Mouse (Mus musculus) midbrain, embryonic 15.5 days (tissue): Measurements from ENCODE around the gene Mapk8ip2. TPM values are rescaled to one million over a fixed set of nuclear protein-coding genes. Genes with fewer than 3 reads are reported as not detected.
"Not testable (repeated sequence)": the region's sequence is repeated elsewhere in the genome, so short reads cannot be mapped to it uniquely, and the experiment has no call there.

Experiments used
- ATAC-seq: fragments of 200-750 bp; cut with Nextera tagmentation; replicated peaks from 2 replicates; pipeline ENCODE4 v1.8.0; 2017; ENCODE audit warnings: moderate TSS enrichment
- H3K27ac ChIP-seq: fragments of 300-500 bp; sonication (generic); 2 replicates; pipeline ENCODE4 v1.5.1; 2015; ENCODE audit warnings: mild to moderate bottlenecking, inconsistent platforms
- H3K27me3 ChIP-seq: fragments of 300-500 bp; sonication (generic); replicated peaks from 2 replicates; pipeline ENCODE4 v1.6.1; 2015; ENCODE audit warnings: inconsistent platforms
- H3K36me3 ChIP-seq: fragments of 300-500 bp; sonication (generic); replicated peaks from 2 replicates; pipeline ENCODE4 v1.6.1; 2015; ENCODE audit warnings: inconsistent platforms
- H3K4me1 ChIP-seq: fragments of 300-500 bp; sonication (generic); 2 replicates; pipeline ENCODE4 v1.6.1; 2015; ENCODE audit warnings: inconsistent platforms
- H3K4me2 ChIP-seq: fragments of 300-500 bp; sonication (generic); 2 replicates; pipeline ENCODE4 v1.6.1; 2015; ENCODE audit warnings: inconsistent platforms, mild to moderate bottlenecking, moderate library complexity
- H3K4me3 ChIP-seq: fragments of 300-500 bp; sonication (generic); 2 replicates; pipeline ENCODE4 v1.5.1; 2015; ENCODE audit warnings: mild to moderate bottlenecking, inconsistent platforms
- H3K9ac ChIP-seq: fragments of 300-500 bp; sonication (generic); 2 replicates; pipeline ENCODE4 v1.6.1; 2015; ENCODE audit warnings: mild to moderate bottlenecking, inconsistent platforms
- H3K9me3 ChIP-seq: fragments of 300-500 bp; sonication (generic); 2 replicates; pipeline ENCODE4 v1.6.1; 2016; ENCODE audit warnings: inconsistent platforms
- WGBS: fragments of 180-500 bp; shearing (Covaris S2); methylation state at CpG from one replicate; pipeline ENCODE4 v1.1.7; 2015; ENCODE audit warnings: mixed read lengths; 5-methylcytosine and 5-hydroxymethylcytosine counted together
- polyA plus RNA-seq: library from polyadenylated mRNA; unstranded; fragments of >200 nt; fragmentation: Nextera tagmentation; extraction: Ambion mirVana; gene quantifications from 2 replicates; pipeline ENCODE4 v1.2.1, GENCODE M21; 2015

Gene Mapk8ip2
- polyA plus RNA-seq, 1 experiment from 2014 or later: 88.5 TPM

- H3K4me2 ChIP-seq: peak within 1 kb of the TSS; percentile 97
- peaks cover 13% of the 10 kb centered on the region for H3K36me3 ChIP-seq
- H3K4me1 ChIP-seq: peaks cover 22% of the 10 kb centered on the region
- peak within 1 kb of the TSS; percentile 84 for H3K4me3 ChIP-seq
- H3K9me3 ChIP-seq: no peaks in the 10 kb centered on the region
- H3K27me3 ChIP-seq: no peaks in the 10 kb centered on the region
- ATAC-seq: peak; percentile 96
- WGBS: under 1% methylated on average over 70 of the region's 70 CpGs
- H3K27ac ChIP-seq: peak within 1 kb of the TSS; percentile 97
- H3K9ac ChIP-seq: peak within 1 kb of the TSS; percentile 78
Measured at GRCm38 (mm10) chr15:89429352-89430221, 24.1 kb upstream of the Mapk8ip2 start, which contains the start of the genes C730034F03Rik, Gm44502 and Chkb. C730034F03Rik (plus strand) TSS chr15:89429589. Gm44502 (minus strand) TSS chr15:89429696. Chkb (minus strand) TSS chr15:89429908.

GRCm38 (mm10) chr15:89430341-89430740, 23.4 kb upstream of the Mapk8ip2 start:
- H3K9ac ChIP-seq: peak overlapping the region; percentile 78
- H3K27ac ChIP-seq: peak overlapping the region; percentile 97
- peak overlapping the region; percentile 97 for H3K4me2 ChIP-seq
- H3K27me3 ChIP-seq: no peaks in the 10 kb centered on the region
- H3K4me1 ChIP-seq: peaks cover 22% of the 10 kb centered on the region
- peak overlapping the region; percentile 84 for H3K4me3 ChIP-seq
- H3K36me3 ChIP-seq: peaks cover 13% of the 10 kb centered on the region
- 49% methylated on average over 6 of the region's 6 CpGs for WGBS
- no peaks in the 10 kb centered on the region for H3K9me3 ChIP-seq
- no peak for ATAC-seq

DNA sequence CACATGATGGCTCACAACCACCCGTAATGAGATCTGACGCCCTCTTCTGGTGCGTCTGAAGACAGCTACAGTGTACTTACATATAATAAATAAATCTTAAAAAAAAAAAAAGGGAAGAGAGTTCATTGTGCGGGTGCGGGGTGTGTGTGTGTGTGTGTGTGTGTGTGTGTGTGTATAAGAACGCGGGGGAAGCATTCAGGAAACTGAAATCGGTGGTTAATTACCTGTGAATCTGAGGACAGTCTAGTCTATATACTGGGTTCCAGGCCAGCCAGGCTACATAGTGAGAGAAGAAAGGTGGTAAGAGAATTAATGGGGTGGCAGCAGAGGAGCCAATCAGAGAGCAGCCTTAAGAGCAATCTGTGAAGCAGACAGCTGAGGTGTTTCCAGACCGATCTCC, 22.9 kb upstream of the Mapk8ip2 start:
- Histone ChIP-seq H3K4me1 (peaks cover 22% of the 10 kb centered on the region), H3K4me2 (peak overlapping the region; percentile 97), H3K36me3 (peaks cover 11% of the 10 kb centered on the region)
- not testable (repeated sequence) for H3K27ac ChIP-seq, H3K9ac ChIP-seq, H3K9me3 ChIP-seq, H3K4me3 ChIP-seq, H3K27me3 ChIP-seq, ATAC-seq
- WGBS: 78% methylated on average over 9 of the region's 9 CpGs

- Histone ChIP-seq H3K36me3 (peaks cover 6% of the 10 kb centered on the region), H3K27me3 (no peaks in the 10 kb centered on the region), H3K27ac (no peak overlapping the region), H3K4me1 (peaks cover 22% of the 10 kb centered on the region), H3K4me2 (no peak overlapping the region), H3K4me3 (no peak overlapping the region), H3K9me3 (no peaks in the 10 kb centered on the region), H3K9ac (no peak overlapping the region)
- no peak for ATAC-seq
- WGBS: 90% methylated on average over 3 of the region's 3 CpGs
Measured at GRCm38 (mm10) chr15:89431271-89431670, 22.4 kb upstream of the Mapk8ip2 start.

GRCm38 (mm10) chr15:89431806-89432205, 21.9 kb upstream of the Mapk8ip2 start:
- peaks cover 4% of the 10 kb centered on the region; the same call in 1 of the 2 replicates for H3K36me3 ChIP-seq
- no peaks in the 10 kb centered on the region for H3K27me3 ChIP-seq
- no peak overlapping the region for H3K4me2 ChIP-seq
- H3K27ac ChIP-seq: no peak overlapping the region
- no peak overlapping the region for H3K4me3 ChIP-seq
- no peaks in the 10 kb centered on the region for H3K9me3 ChIP-seq
- ATAC-seq: no peak
- no peak overlapping the region for H3K9ac ChIP-seq
- peaks cover 22% of the 10 kb centered on the region for H3K4me1 ChIP-seq
- 97% methylated on average over 6 of the region's 6 CpGs for WGBS

- H3K9me3 ChIP-seq: no peaks in the 10 kb centered on the region
- H3K36me3 ChIP-seq: no peaks in the 10 kb centered on the region
- ATAC-seq: no peak
- 73% methylated on average over 4 of the region's 4 CpGs for WGBS
- H3K27ac ChIP-seq: no peak overlapping the region
- H3K9ac ChIP-seq: no peak overlapping the region
- no peaks in the 10 kb centered on the region for H3K27me3 ChIP-seq
- no peak overlapping the region for H3K4me2 ChIP-seq
- H3K4me3 ChIP-seq: no peak overlapping the region
- peaks cover 21% of the 10 kb centered on the region for H3K4me1 ChIP-seq
Measured at GRCm38 (mm10) chr15:89432946-89433345, 20.8 kb upstream of the Mapk8ip2 start.

DNA sequence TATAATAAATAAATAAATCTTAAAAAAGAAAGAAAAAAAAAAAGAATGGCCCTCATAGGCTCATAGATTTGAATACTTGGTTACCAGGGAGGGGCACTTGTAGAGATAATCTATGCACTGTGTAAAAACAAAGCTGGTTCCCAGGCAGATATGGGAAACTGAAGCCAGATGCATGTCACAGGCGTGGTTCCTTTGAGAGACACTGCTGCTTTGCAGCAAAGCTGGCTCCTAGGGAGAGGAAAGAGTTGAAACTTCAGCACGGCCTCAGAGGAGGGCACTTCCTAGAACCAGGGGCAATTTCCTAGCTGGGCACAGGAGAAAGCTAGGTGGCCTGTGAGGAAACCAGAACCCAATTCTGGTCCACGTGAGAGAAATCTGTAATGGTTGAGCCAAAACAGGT, 19.6 kb upstream of the Mapk8ip2 start:
- 76% methylated on average over 3 of the region's 3 CpGs for WGBS

DNA sequence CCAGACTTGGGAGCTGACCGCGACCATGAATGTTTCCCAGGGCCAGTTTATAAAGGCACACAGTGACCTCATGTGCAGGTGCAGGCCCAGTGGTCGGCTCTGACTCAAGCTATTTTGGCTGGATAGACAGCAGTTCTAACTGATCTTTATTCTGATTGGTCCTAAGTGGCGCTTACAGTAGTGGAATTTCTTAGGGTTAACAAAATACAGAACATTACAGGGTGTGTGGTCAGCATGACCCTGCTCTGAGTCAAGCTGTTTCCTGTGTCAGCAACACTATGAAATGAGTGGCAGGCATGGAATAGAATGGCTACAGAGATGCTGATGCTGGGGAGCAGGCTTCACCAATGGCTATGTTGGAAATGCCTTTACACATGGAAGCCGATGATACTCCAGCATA, 17.8 kb upstream of the Mapk8ip2 start:
- Histone ChIP-seq H3K27ac (no peak overlapping the region), H3K9ac (no peak overlapping the region), H3K4me1 (peaks cover 7% of the 10 kb centered on the region; the same call in 1 of the 2 replicates), H3K4me3 (no peak overlapping the region), H3K9me3 (no peaks in the 10 kb centered on the region), H3K4me2 (no peak overlapping the region), H3K36me3 (no peaks in the 10 kb centered on the region), H3K27me3 (no peaks in the 10 kb centered on the region)
- no peak for ATAC-seq
- WGBS: 85% methylated on average over 5 of the region's 5 CpGs

More for the DNA sequence above, 19.6 kb upstream of the Mapk8ip2 start:
- Histone ChIP-seq H3K4me1 (peaks cover 11% of the 10 kb centered on the region), H3K36me3 (no peaks in the 10 kb centered on the region), H3K27me3 (no peaks in the 10 kb centered on the region), H3K27ac (no peak overlapping the region), H3K4me2 (no peak overlapping the region), H3K4me3 (no peak overlapping the region), H3K9ac (no peak overlapping the region), H3K9me3 (no peaks in the 10 kb centered on the region)
- no peak for ATAC-seq

GRCm38 (mm10) chr15:89442486-89443070, 11.1 kb upstream of the Mapk8ip2 start:
- Histone ChIP-seq H3K36me3 (no peaks in the 10 kb centered on the region), H3K4me1 (no peaks in the 10 kb centered on the region), H3K9ac (no peak overlapping the region), H3K4me3 (no peak overlapping the region), H3K27me3 (no peaks in the 10 kb centered on the region), H3K4me2 (no peak overlapping the region), H3K27ac (no peak overlapping the region), H3K9me3 (no peaks in the 10 kb centered on the region)
- no peak for ATAC-seq
- 44% methylated on average over 8 of the region's 8 CpGs for WGBS

DNA sequence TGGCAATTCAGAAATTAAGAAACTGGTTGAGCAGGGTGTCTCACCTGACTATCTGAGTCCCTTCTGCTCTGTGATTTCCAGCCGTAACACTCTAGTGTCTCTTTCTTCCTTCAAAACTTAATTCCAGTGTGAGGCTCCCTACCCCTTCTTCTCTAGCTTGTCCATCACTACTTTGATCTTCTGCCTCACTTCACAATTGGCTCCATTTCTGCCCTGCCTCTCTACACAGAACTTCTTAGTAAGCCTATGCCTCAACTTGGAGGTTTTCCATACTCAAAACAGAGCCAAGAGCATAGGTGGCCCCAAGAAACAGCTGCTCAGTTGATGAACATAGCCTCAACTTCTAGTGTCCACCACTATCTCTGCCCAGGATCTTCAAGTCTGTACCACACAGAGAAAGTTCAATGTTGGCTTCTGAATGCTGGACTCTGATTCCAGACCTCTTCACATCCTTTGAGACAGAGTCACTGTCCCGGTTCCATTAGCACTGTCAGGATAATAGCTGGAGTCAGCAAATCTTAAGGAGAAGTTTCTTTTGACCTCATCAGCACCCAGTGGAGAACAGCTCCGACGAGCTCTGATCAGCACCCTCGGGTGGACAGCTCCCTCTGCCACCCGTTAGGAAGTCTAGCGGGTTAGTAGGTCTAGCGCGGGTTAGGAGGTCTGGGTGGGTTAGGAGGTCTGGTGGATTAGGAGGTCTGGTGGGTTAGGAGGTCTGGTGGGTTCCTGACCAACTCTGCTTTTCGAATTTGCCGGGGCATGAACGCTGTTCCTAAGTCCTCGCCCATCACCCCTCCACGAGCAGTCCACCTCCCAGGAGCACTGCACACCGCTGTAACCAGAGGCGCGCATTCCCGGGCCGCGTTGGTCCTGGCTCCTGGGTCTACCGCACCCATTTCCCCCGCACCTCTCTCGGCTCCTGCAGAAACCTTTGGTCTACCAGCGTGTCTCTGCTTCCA, 528 bp upstream of the Mapk8ip2 start:
- H3K36me3 ChIP-seq: peaks cover 18% of the 10 kb centered on the region
- H3K9me3 ChIP-seq: no peaks in the 10 kb centered on the region
- H3K4me3 ChIP-seq: peak overlapping the region; percentile 78
- H3K27me3 ChIP-seq: no peaks in the 10 kb centered on the region
- peak overlapping the region; percentile 98 for H3K4me2 ChIP-seq
- peaks cover 31% of the 10 kb centered on the region for H3K4me1 ChIP-seq
- peak overlapping the region; percentile 85 for H3K9ac ChIP-seq
- peak overlapping the region; percentile 91 for H3K27ac ChIP-seq
- 5% methylated on average over 24 of the region's 24 CpGs for WGBS
- ATAC-seq: peak; percentile 83

DNA sequence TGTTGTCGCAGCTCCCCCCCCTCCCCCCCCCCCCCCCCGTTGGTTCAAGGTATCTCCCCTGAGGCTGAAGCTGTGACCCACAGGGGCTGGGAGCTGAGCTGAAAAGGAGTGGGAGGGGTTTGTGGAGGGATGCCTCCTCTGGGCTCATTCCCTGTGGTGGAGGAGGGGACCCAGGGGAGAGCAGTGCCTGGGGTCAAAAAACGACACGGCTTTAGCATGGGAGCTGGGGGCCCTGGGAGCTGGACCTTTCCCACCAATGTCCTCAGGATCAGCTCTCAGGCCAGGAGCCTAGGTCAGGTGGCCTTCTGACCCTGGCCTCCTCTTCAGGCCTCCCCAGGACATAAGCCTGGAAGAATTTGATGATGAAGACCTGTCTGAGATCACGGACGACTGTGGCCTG, 1.1 kb downstream of the Mapk8ip2 start:
- H3K4me1 ChIP-seq: peaks cover 32% of the 10 kb centered on the region
- WGBS: 13% methylated on average over 4 of the region's 6 CpGs
- no peaks in the 10 kb centered on the region for H3K27me3 ChIP-seq
- H3K9me3 ChIP-seq: no peaks in the 10 kb centered on the region
- H3K9ac ChIP-seq: peak overlapping the region; percentile 85
- peaks cover 32% of the 10 kb centered on the region for H3K36me3 ChIP-seq
- peak overlapping the region; percentile 78 for H3K4me3 ChIP-seq
- H3K27ac ChIP-seq: peak overlapping the region; percentile 91
- ATAC-seq: no peak
- peak overlapping the region; percentile 98 for H3K4me2 ChIP-seq

- Histone ChIP-seq H3K27ac (no peak overlapping the region), H3K27me3 (no peaks in the 10 kb centered on the region), H3K4me1 (peaks cover 32% of the 10 kb centered on the region), H3K4me3 (peak overlapping the region; percentile 78), H3K4me2 (peak overlapping the region; percentile 98), H3K36me3 (peaks cover 38% of the 10 kb centered on the region), H3K9me3 (no peaks in the 10 kb centered on the region), H3K9ac (peak overlapping the region; percentile 85)
- no peak for ATAC-seq
- WGBS: 87% methylated on average over 6 of the region's 6 CpGs
Measured at GRCm38 (mm10) chr15:89455642-89456041, 1.9 kb downstream of the Mapk8ip2 start.
